Mouse (Mus musculus) embryonic fibroblast, embryonic 13.5 days (primary cell): ENCODE measurements around the gene Agr2.

Source experiments
- CTCF ChIP-seq: IDR thresholded peaks from 2 replicates; pipeline ENCODE4 v1.5.1; 2011; ENCODE audit warnings: mild to moderate bottlenecking, control low read depth, low read length, moderate library complexity, borderline replicate concordance; ENCODE audit not compliant: insufficient read depth
- POLR2A ChIP-seq: IDR thresholded peaks from 2 replicates; pipeline ENCODE4 v1.6.1; 2011; ENCODE audit warnings: low read depth, mild to moderate bottlenecking, control low read depth, low read length, moderate library complexity

- TF ChIP-seq POLR2A: no peak
- no peak for TF ChIP-seq CTCF
These were observed 36.4 kb downstream of the Agr2 start for GRCm38 (mm10) chr12:36028968-36029645.
